Mouse (Mus musculus): ENCODE results near the gene Plxna4. TPM values are rescaled to one million over a fixed set of nuclear protein-coding genes. Genes with fewer than 3 reads are reported as not detected.

The Plxna4 gene
- polyA plus RNA-seq, 1 experiment from 2014 or later = 4.1 TPM

- Histone ChIP-seq H3K4me3 (ENCODE audit: low read depth, low read length) (no peak overlapping the region), H3K4me2 (ENCODE audit: low read depth, severe bottlenecking) (no peak overlapping the region), H3K9me3 (ENCODE audit: control insufficient read depth, low read length) (no peaks in the 10 kb centered on the region), H3K27ac (replicated peaks; ENCODE audit: low read depth, low read length) (no peak overlapping the region), H3K27me3 (ENCODE audit: control insufficient read depth, insufficient read depth, low read length) (peaks cover 23% of the 10 kb centered on the region), H3K36me3 (ENCODE audit: control insufficient read depth, insufficient read depth, low read length) (no peaks in the 10 kb centered on the region), H3K9ac (ENCODE audit: low read length) (no peak overlapping the region), H3K4me1 (ENCODE audit: control insufficient read depth, insufficient read depth, low read length) (0 out of 2 replicates have a peak, but pooled peaks cover 6% of the 10 kb centered on the region)
- WGBS = 31% methylated on average over 13 of the region's 13 CpGs
- no peak for ATAC-seq (ENCODE audit: insufficient number of reproducible peaks, low FRiP score, low TSS enrichment, low read depth)
- peak; percentile 90 for DNase-seq (ENCODE audit: low spot score)
Measured at GRCm38 (mm10) chr6:32590979-32591758, 3.2 kb upstream of the Plxna4 start.

DNA sequence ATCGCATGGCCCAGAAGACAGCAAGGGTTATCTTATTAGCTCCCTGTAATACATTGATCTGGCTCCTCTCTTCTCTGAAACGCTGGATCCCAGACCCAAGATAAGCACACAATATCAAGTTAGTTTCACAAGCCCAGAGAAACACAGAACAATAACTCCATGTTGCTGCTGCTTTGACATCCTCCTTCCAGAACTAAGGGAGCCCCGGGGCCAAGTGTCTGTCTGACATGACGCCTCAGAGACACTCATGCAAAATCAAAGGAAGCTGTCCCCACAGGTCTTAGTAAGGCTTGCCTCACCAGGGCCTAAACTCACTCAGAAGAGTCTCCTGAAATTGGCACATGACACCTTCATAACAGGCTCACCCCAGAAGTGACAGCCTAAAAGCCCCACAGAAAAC is 1.6 kb upstream of the Plxna4 start:
- H3K27ac ChIP-seq (replicated peaks; ENCODE audit: low read depth, low read length) = no peak overlapping the region
- peaks cover 8% of the 10 kb centered on the region; the same call in 1 of the 2 replicates for H3K4me1 ChIP-seq (ENCODE audit: control insufficient read depth, insufficient read depth, low read length)
- 61% methylated on average over 4 of the region's 4 CpGs for WGBS
- no peak overlapping the region for H3K9ac ChIP-seq (ENCODE audit: low read length)
- H3K4me3 ChIP-seq (ENCODE audit: low read depth, low read length) = no peak overlapping the region
- H3K27me3 ChIP-seq (ENCODE audit: control insufficient read depth, insufficient read depth, low read length) = peaks cover 37% of the 10 kb centered on the region
- no peaks in the 10 kb centered on the region for H3K9me3 ChIP-seq (ENCODE audit: control insufficient read depth, low read length)
- ATAC-seq (ENCODE audit: insufficient number of reproducible peaks, low FRiP score, low TSS enrichment, low read depth) (no peak), DNase-seq (ENCODE audit: low spot score) (no peak)
- no peaks in the 10 kb centered on the region for H3K36me3 ChIP-seq (ENCODE audit: control insufficient read depth, insufficient read depth, low read length)
- no peak overlapping the region for H3K4me2 ChIP-seq (ENCODE audit: low read depth, severe bottlenecking)

GRCm38 (mm10) chr6:32587136-32588009 is 619 bp downstream of the Plxna4 start:
- peaks cover 38% of the 10 kb centered on the region for H3K27me3 ChIP-seq (ENCODE audit: control insufficient read depth, insufficient read depth, low read length)
- 0% methylated on average over 73 of the region's 82 CpGs for WGBS

GRCm38 (mm10) chr6:32586821-32587135 is 1.2 kb downstream of the Plxna4 start:
- Histone ChIP-seq H3K27me3 (ENCODE audit: control insufficient read depth, insufficient read depth, low read length) (peaks cover 38% of the 10 kb centered on the region), H3K4me3 (ENCODE audit: low read depth, low read length) (peak overlapping the region; percentile 73), H3K4me2 (ENCODE audit: low read depth, severe bottlenecking) (peak overlapping the region; percentile 99), H3K27ac (replicated peaks; ENCODE audit: low read depth, low read length) (no peak overlapping the region), H3K9ac (ENCODE audit: low read length) (peak overlapping the region; percentile 74; the same call in 1 of the 2 replicates), H3K36me3 (ENCODE audit: control insufficient read depth, insufficient read depth, low read length) (no peaks in the 10 kb centered on the region), H3K9me3 (ENCODE audit: control insufficient read depth, low read length) (no peaks in the 10 kb centered on the region), H3K4me1 (ENCODE audit: control insufficient read depth, insufficient read depth, low read length) (peaks cover 15% of the 10 kb centered on the region)
- ATAC-seq (ENCODE audit: insufficient number of reproducible peaks, low FRiP score, low TSS enrichment, low read depth) (no peak), DNase-seq (ENCODE audit: low spot score) (no peak)
- WGBS = 5% methylated on average over 13 of the region's 13 CpGs

More at GRCm38 (mm10) chr6:32587136-32588009, 619 bp downstream of the Plxna4 start:
- Histone ChIP-seq H3K36me3 (ENCODE audit: control insufficient read depth, insufficient read depth, low read length) (no peaks in the 10 kb centered on the region), H3K9ac (ENCODE audit: low read length) (peak overlapping the region; percentile 74), H3K4me3 (ENCODE audit: low read depth, low read length) (peak overlapping the region; percentile 73), H3K9me3 (ENCODE audit: control insufficient read depth, low read length) (no peaks in the 10 kb centered on the region), H3K4me1 (ENCODE audit: control insufficient read depth, insufficient read depth, low read length) (peaks cover 15% of the 10 kb centered on the region), H3K4me2 (ENCODE audit: low read depth, severe bottlenecking) (peak overlapping the region; percentile 99), H3K27ac (replicated peaks; ENCODE audit: low read depth, low read length) (no peak overlapping the region; the same call in 1 of the 2 replicates)
- ATAC-seq (ENCODE audit: insufficient number of reproducible peaks, low FRiP score, low TSS enrichment, low read depth) (0 out of 2 replicates have a peak, but pooled peaks have one; percentile 22), DNase-seq (ENCODE audit: low spot score) (peak; percentile 59)

- Histone ChIP-seq H3K4me3 (ENCODE audit: low read depth, low read length) (peak overlapping the region; percentile 73), H3K27me3 (ENCODE audit: control insufficient read depth, insufficient read depth, low read length) (peaks cover 38% of the 10 kb centered on the region), H3K27ac (replicated peaks; ENCODE audit: low read depth, low read length) (no peak overlapping the region), H3K4me1 (ENCODE audit: control insufficient read depth, insufficient read depth, low read length) (peaks cover 15% of the 10 kb centered on the region), H3K36me3 (ENCODE audit: control insufficient read depth, insufficient read depth, low read length) (no peaks in the 10 kb centered on the region), H3K4me2 (ENCODE audit: low read depth, severe bottlenecking) (peak overlapping the region; percentile 99), H3K9ac (ENCODE audit: low read length) (no peak overlapping the region), H3K9me3 (ENCODE audit: control insufficient read depth, low read length) (no peaks in the 10 kb centered on the region)
- under 1% methylated on average over 13 of the region's 13 CpGs for WGBS
- no peak for ATAC-seq (ENCODE audit: insufficient number of reproducible peaks, low FRiP score, low TSS enrichment, low read depth)
- peak; percentile 51 for DNase-seq (ENCODE audit: low spot score)
Measured at GRCm38 (mm10) chr6:32586390-32586789, 1.6 kb downstream of the Plxna4 start.

DNA sequence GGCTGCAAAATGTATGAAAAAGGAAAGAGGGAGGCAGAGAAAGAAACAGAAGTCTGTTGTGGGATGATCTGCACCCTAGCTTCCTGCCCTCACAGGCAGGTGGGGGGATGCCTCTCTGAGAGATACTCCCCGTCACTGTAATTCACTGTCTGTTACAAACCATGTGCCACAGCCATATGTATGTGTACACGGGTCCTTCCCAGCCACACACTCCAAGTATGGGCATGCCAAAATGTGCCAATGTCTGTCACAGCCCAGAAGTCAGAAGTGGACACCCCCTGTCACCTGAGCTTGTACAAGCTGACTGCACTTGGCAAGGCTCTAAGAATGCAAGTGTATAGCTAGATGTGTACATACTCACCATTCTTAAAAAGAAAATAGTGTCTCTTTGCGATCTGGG is 2.8 kb downstream of the Plxna4 start:
- WGBS = 40% methylated on average over 3 of the region's 3 CpGs
- Histone ChIP-seq H3K4me3 (ENCODE audit: low read depth, low read length) (no peak overlapping the region), H3K27ac (replicated peaks; ENCODE audit: low read depth, low read length) (no peak overlapping the region), H3K4me1 (ENCODE audit: control insufficient read depth, insufficient read depth, low read length) (peaks cover 15% of the 10 kb centered on the region), H3K36me3 (ENCODE audit: control insufficient read depth, insufficient read depth, low read length) (no peaks in the 10 kb centered on the region), H3K4me2 (ENCODE audit: low read depth, severe bottlenecking) (peak overlapping the region; percentile 99), H3K9me3 (ENCODE audit: control insufficient read depth, low read length) (no peaks in the 10 kb centered on the region), H3K9ac (ENCODE audit: low read length) (no peak overlapping the region), H3K27me3 (ENCODE audit: control insufficient read depth, insufficient read depth, low read length) (peaks cover 38% of the 10 kb centered on the region)
- ATAC-seq (ENCODE audit: insufficient number of reproducible peaks, low FRiP score, low TSS enrichment, low read depth) (no peak), DNase-seq (ENCODE audit: low spot score) (no peak)

DNA sequence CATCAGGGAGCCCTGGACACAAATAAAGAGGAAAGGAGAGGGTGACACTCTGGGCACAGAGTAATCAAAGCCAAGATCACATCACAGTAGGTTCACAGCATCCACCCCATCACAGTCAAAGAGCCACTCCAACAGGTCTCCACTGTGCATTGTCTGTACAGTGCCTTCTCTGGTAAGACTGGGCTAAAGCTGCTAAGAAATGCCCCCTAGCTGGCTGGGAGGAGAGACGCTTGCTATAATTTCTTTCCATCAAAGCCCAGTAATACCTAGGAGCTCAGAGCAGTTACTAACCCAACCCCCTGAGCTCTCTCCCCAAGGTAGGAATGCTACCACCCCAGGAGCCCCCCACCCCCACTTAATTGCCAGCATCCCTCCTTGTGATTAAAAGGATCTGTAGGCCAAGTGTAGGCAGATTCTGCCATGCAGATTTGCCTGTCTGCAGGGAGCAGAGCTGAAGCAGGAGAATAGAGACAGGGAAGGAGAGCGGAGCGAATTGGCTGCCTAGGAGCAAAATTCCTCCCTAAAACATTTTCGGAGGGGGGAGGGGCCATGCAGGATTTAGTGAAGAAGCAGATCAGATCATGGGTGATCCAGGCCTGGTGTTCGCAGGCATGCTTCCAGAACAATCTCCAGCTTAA is 3.6 kb downstream of the Plxna4 start:
- 14% methylated on average over 5 of the region's 5 CpGs for WGBS
- Histone ChIP-seq H3K9ac (ENCODE audit: low read length) (no peak overlapping the region), H3K4me1 (ENCODE audit: control insufficient read depth, insufficient read depth, low read length) (peaks cover 15% of the 10 kb centered on the region), H3K36me3 (ENCODE audit: control insufficient read depth, insufficient read depth, low read length) (no peaks in the 10 kb centered on the region), H3K27ac (replicated peaks; ENCODE audit: low read depth, low read length) (no peak overlapping the region), H3K9me3 (ENCODE audit: control insufficient read depth, low read length) (no peaks in the 10 kb centered on the region), H3K4me2 (ENCODE audit: low read depth, severe bottlenecking) (peak overlapping the region; percentile 99), H3K4me3 (ENCODE audit: low read depth, low read length) (no peak overlapping the region), H3K27me3 (ENCODE audit: control insufficient read depth, insufficient read depth, low read length) (peaks cover 35% of the 10 kb centered on the region)
- no peak for DNase-seq (ENCODE audit: low spot score)
- ATAC-seq (ENCODE audit: insufficient number of reproducible peaks, low FRiP score, low TSS enrichment, low read depth) = no peak

DNA sequence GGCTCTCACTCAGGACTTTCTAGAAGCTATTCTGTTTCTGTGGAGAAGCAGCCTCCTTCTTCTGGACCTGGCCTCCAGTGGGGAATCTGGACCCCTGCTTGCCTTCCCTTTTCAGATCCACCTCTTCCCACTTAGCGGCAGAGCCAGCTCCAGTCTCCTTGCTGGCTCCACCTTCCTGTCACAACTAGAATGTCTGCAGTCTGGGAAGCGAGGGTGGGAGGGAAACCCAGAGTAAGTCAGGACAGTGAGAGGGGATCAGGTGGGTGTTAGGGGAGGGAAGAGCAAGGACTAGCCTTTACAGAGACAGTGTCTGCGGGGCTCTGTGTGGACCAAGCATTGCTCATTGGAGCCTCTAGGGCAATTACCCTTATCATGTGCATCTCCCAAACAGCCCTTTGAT is 4.4 kb downstream of the Plxna4 start:
- Histone ChIP-seq H3K36me3 (ENCODE audit: control insufficient read depth, insufficient read depth, low read length) (no peaks in the 10 kb centered on the region), H3K4me1 (ENCODE audit: control insufficient read depth, insufficient read depth, low read length) (peaks cover 15% of the 10 kb centered on the region), H3K9ac (ENCODE audit: low read length) (no peak overlapping the region), H3K27me3 (ENCODE audit: control insufficient read depth, insufficient read depth, low read length) (peaks cover 29% of the 10 kb centered on the region), H3K9me3 (ENCODE audit: control insufficient read depth, low read length) (no peaks in the 10 kb centered on the region), H3K4me3 (ENCODE audit: low read depth, low read length) (no peak overlapping the region), H3K27ac (replicated peaks; ENCODE audit: low read depth, low read length) (no peak overlapping the region), H3K4me2 (ENCODE audit: low read depth, severe bottlenecking) (no peak overlapping the region)
- DNase-seq (ENCODE audit: low spot score) (no peak), ATAC-seq (ENCODE audit: insufficient number of reproducible peaks, low FRiP score, low TSS enrichment, low read depth) (no peak)
- 6% methylated on average over 3 of the region's 3 CpGs for WGBS
